Mouse (Mus musculus) adrenal gland, postnatal 36 days (tissue): ENCODE results near the gene Pex11g. TPM values are rescaled to one million over a fixed set of nuclear protein-coding genes. Genes with fewer than 3 reads are reported as not detected.

Experiments used
- DNase-seq, 2 experiments: peaks; one replicate each; pipeline ENCODE4 v3.0.0; 2021; ENCODE audit warnings: mixed read lengths in 1 of 2
- total RNA-seq, 2 experiments: library from RNA; stranded (reverse); gene quantifications; 2 replicates each; pipeline ENCODE4 v1.2.3; 2021

The Pex11g gene
- total RNA-seq, 2 experiments from 2014 or later = 5.7 to 13.6 TPM

- DNase-seq = no peak
These were observed 14.1 kb upstream of the Pex11g start for GRCm38 (mm10) chr8:3481605-3482004.

- DNase-seq = no peak
These were observed 12.8 kb upstream of the Pex11g start for GRCm38 (mm10) chr8:3480221-3480785.

GRCm38 (mm10) chr8:3475715-3476429, 8.4 kb upstream of the Pex11g start:
- no peak for DNase-seq

DNA sequence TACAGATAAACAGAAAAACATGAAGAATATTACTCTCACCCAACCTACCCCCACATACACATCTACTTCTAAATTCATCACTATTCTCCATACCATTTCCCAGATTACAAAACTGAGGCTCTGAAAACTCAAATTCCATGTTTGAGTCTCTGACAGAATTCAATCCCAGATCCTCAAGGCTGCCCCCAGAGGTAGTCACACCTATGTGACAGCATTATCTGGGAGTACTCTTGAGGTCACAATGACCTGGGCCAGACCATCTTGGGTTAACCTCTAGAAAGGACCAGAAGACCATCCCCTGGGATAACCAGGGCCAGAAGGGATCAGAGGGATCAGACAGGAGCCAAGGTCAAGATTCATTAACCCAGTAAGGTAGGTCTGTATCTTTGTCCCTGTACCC, 3.1 kb upstream of the Pex11g start, which contains the start of gene Tex45:
TSS of gene Tex45 (plus strand) at position 301 of the 400 bp plus-strand sequence.
- no peak for DNase-seq

GRCm38 (mm10) chr8:3468838-3469237, 1.4 kb upstream of the Pex11g start:
- no peak for DNase-seq

GRCm38 (mm10) chr8:3467886-3468545, 536 bp upstream of the Pex11g start:
- no peak for DNase-seq

DNA sequence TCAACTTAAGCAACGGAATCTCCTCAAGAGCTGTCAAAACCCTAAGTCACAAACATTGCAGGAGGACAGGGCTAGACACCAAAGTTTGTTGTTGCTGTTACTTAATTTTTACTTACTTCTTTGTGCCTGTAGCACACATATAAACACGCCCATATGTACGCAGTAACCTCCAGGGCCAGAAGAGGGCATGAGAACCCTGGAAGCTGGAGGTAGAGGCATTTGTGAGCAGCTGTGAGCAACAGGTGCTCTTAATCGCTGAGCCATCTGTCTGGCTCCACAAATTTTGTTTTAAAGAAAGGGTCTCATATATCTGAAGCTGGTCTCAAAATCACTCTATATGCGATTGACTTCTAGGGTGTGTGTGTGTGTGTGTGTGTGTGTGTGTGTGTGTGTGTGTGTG, 3.2 kb downstream of the Pex11g start:
- peak; percentile 27 to 29 for DNase-seq

DNA sequence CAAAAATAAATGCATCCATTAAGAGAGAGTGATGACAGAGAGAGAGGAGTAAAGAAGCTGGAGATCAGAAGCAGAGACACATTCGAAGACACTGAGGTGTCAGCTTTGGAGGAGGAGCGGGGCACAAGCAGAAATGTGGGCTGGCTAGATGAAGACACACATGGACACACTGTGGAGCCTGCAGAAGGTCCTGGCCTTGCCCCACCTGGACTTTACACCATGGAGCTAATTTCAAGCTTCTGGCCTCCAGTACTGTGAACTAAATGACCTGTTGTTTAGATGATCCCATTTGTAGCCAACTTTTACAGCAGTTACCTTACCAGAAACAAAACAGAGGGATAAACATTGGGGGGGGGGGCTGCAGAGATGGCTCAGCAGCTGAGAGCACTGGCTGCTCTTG, 4.2 kb downstream of the Pex11g start:
- DNase-seq = no peak

- no peak for DNase-seq
These were observed 15.5 kb downstream of the Pex11g start for GRCm38 (mm10) chr8:3451992-3452391.

GRCm38 (mm10) chr8:3450670-3451069, 16.8 kb downstream of the Pex11g start:
- DNase-seq = peak; percentile 66 to 80

- no peak for DNase-seq
These were observed 18.3 kb downstream of the Pex11g start for GRCm38 (mm10) chr8:3449226-3449625.

- DNase-seq = peak in 1 of 2 experiments; percentile 46
These were observed 28.0 kb downstream of the Pex11g start for GRCm38 (mm10) chr8:3439510-3439909.

DNA sequence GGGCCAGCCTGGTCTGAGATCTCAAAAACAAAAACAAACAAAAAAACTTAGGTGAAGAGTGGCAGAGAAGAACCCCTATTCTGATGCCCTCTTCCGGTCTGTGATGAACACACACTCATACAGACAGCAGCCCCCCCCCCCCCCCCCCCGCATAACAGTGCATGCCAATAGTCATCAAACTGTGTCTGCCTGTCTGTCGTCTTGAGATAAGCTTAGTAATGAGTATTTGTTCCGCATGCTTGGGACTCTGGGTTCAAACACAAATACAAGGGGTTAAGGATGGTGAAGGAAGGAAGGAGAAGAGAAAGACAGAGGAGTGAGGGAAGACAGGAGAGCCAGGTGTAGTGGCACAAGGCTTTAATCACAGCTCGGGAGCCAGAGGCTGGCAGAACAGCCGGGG, 31.0 kb downstream of the Pex11g start:
- no peak for DNase-seq

GRCm38 (mm10) chr8:3431113-3431512, 36.4 kb downstream of the Pex11g start:
- no peak for DNase-seq

- peak; percentile 85 to 86 for DNase-seq
These were observed 37.5 kb downstream of the Pex11g start for GRCm38 (mm10) chr8:3429966-3430365.

DNA sequence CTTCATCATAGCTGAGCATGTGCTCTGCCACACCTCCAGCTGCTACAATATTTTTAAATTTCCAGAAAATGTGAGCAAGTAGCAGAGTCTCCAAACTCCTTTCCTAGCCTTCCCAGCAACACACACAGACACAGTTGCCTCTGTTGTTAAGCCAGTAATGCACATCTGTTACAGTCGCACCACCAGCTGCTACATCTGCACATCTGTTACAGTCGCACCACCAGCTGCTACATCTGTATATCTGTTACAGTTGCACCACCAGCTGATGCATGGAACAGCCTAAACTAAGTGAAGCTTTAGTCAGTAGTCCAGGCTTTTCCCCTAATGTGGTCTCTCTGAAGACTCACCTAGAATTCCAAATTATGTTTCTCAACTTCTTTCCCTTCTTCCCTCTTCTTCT, 39.1 kb downstream of the Pex11g start:
- DNase-seq = no peak

DNA sequence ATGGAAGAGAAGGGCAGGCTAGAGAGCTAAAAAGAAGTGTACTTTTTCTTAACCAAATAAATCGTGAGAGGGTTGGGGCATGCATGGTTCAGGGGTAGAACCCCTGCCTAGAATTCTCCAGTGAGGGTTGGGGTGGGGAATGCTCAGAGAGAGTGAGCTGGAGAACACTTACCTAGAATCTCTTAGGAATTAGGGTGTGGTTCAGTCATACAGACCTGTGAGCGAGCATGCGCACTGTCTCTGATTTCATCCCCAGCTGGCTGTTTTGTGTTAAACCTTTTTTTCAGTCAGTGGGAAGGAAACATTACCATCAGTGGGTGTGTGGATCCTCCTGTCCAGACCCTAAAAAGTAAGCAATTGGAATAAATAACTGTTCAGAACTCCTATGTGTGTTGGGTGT, 41.3 kb downstream of the Pex11g start:
- DNase-seq = no peak

- DNase-seq = no peak
These were observed 42.3 kb downstream of the Pex11g start for GRCm38 (mm10) chr8:3425217-3425616.

GRCm38 (mm10) chr8:3421507-3421906, 46.0 kb downstream of the Pex11g start:
- no peak for DNase-seq

DNA sequence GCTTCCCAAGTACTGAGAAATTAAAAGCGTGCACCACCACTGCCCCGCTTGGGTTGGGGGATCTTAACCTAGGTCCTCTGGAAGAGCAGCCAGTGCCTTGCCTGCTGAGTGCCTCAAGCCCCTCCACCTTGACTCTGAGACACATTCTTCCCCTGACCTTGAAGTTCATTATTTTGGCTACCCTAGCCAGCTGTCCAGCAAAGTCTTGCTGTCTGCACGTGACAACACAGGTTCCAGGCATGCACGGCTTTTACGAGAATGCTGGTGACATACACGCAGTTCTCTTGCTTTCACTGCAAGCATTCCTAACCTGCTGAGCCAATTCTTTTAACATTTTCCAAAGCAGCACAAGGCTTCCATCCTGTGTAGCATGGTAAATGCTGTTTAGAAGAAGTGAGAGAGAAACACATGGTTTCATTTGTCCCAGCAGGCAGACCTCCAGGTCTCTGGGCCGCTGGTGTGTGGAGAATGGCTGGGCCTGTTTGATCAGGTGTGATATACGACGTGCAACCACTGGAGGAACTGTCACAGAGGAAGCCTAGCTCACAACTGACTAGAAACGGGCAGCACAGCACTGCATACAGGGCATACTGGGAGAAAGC, 47.3 kb downstream of the Pex11g start:
- DNase-seq = no peak

DNA sequence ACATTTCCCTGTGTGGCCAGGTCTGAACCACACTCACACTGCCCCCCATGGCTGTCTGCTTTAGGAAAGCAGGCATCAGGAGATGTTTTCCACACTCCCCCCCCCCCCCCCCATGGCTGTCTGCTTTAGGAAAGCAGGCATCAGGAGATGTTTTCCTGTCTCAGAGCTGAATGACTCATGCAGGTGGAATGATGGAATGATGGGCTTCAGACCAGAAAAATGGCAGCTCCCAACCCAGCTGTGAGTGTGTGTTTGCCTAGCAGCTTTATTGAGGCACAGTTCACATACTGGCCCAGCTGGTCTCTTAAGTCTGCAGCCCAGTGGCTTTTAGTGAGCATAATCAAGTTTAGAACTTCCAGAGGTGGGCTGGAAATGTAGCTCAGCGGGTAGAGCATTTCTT, 49.4 kb downstream of the Pex11g start:
- peak in 1 of 2 experiments; percentile 24 for DNase-seq

GRCm38 (mm10) chr8:3417455-3417854, 50.0 kb downstream of the Pex11g start:
- peak in 1 of 2 experiments; percentile 25 for DNase-seq

DNA sequence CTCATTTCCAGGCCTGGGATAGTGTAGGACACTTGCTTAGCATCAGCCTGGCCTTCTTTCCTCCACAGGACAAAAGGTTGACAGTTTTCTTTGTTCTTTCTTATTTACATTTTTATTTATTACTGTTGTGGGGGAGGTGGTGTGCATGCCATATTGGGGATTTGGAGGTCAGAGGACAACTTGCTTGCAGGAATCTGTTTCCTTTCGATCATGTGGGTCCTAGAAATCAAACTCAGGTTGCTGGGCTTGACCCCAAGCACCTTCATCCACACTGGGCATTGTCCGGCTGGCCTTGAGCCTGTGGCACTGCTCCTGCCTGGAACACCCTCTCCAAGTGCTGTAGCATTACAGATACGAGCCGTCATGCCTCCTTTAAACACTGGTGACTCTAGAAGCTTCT, 50.6 kb downstream of the Pex11g start:
- peak in 1 of 2 experiments; percentile 32 for DNase-seq
